Mouse (Mus musculus) cerebellum, adult 2 months (tissue): Measurements from ENCODE around the gene Spata31d1b.

Source experiments
- CTCF ChIP-seq: fragments of 200-500 bp; IDR thresholded peaks from 2 replicates; pipeline ENCODE4 v1.5.1; 2011; ENCODE audit warnings: low read depth, mild to moderate bottlenecking, control low read depth, low read length, moderate library complexity, borderline replicate concordance; ENCODE audit not compliant: insufficient read depth
- POLR2A ChIP-seq: fragments of 200-500 bp; IDR thresholded peaks from 2 replicates; pipeline ENCODE4 v1.6.1; 2011; ENCODE audit warnings: low read length, control low read depth, borderline replicate concordance; ENCODE audit not compliant: insufficient read depth

GRCm38 (mm10) chr13:59746164-59746563, 34.1 kb downstream of the Spata31d1b start:
- TF ChIP-seq CTCF (no peak), POLR2A (no peak)
